Mouse (Mus musculus) brain, embryonic 14.5 days (tissue): ENCODE data around the gene Zfp111.

Source experiments
- CTCF ChIP-seq: fragments of 200-500 bp; IDR thresholded peaks from 2 replicates; pipeline ENCODE4 v1.5.1; 2012; ENCODE audit warnings: inconsistent platforms, mild to moderate bottlenecking, moderate library complexity, borderline replicate concordance; ENCODE audit not compliant: insufficient read depth, insufficient read length; ENCODE audit errors: extremely low read depth
- POLR2A ChIP-seq: fragments of 200-500 bp; IDR thresholded peaks from 2 replicates; pipeline ENCODE4 v1.6.1; 2012; ENCODE audit warnings: mild to moderate bottlenecking, inconsistent platforms, borderline replicate concordance; ENCODE audit not compliant: poor library complexity, insufficient read depth, insufficient read length, severe bottlenecking; ENCODE audit errors: extremely low read depth

GRCm38 (mm10) chr7:24174618-24175336 is 36.5 kb downstream of the Zfp111 start, which contains the start of gene Zfp114:
- TF ChIP-seq CTCF = peak; percentile 22; the same call in 1 of the 2 replicates
- no peak for TF ChIP-seq POLR2A
